Mouse (Mus musculus) brain, adult 2 months (tissue): Measurements from ENCODE around the gene Tmem125.
A peak's percentile ranks its signal among the peaks of the same experiment; 100 is the strongest.
"Not testable (repeated sequence)": the region's sequence is repeated elsewhere in the genome, so short reads cannot be mapped to it uniquely, and the experiment has no call there.

Experiments used
- DNase-seq: peaks from one replicate; pipeline ENCODE4 v3.0.0; 2011; ENCODE audit warnings: low read depth, low spot score

Gene Tmem125

DNA sequence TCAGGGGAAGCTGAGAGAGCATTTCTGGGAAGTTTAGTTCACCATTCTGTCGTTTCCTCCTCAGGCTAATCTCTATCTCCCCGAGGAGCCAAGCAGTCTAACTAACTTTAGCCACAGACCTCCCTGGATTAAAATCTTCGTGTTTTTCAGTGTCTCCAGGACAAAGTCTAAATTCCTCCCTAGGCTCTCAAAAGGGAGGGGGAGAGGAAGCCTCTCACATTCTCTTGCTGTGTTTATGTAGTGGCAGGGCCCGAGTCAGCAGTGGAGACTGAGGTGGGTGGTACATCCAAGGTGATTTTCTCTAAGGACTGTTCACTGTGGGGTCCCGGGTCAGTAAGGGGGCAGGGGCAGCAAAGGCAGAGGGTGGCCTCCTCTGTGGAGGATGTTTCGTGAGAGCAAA is 6.0 kb downstream of the Tmem125 start:
- DNase-seq, result no peak

DNA sequence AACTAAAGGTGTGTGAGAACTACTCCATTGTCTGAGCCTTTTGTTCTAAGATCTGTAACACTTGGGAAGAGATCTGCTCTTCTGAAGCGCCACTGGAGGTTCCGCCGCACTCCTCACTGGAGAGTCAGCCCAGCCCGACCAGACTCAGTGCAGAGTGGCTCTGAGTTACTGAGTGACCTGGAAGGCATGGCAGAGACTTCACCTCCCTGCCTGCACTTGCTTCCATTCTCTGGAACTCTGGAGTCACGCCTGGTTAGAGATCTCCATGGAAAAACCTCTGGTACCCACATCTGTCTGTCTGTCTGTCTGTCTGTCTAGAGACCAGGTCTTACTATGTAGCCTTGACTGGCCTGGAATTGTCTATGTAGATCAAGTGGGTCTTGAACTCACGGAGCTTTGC is 8.2 kb downstream of the Tmem125 start:
- no peak for DNase-seq

DNA sequence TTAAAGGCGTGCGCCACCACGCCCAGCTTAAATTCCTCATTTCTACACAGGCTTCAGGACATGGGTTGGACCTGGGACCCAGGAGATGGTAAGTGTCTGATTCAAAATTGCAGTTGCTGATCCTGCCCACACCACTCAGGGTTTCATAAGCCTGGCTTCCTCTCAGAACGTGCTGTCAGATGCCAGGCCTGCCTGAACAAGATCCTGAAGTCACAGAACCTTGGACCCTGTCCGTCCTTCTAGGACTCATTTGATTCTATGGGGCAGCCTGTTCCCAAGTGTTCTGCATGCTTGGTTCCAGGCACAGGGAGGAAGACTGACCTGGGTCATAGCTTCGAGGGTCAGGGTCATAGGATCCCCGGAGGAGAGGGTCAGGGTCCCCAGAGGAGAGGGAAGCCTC is 10.2 kb downstream of the Tmem125 start:
- DNase-seq, result no peak

DNA sequence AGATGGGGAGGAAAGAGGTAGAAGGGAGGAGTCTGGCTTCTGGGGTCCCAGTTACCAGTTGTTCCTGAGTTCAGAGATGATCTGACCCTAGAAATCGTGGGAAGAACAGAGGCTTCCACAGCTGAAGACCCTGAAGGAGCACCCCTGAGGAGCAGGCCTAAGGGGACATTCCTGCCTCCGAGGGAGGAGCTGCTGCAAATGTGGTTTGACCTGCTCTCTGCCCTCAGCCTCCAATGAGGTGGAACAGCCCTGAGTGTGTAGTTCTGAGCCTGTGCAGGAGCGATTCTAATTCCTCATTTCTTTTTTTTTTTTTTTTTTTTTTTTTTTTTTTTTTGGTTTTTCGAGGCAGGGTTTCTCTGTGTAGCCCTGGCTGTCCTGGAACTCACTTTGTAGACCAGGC is 10.7 kb downstream of the Tmem125 start:
- no peak for DNase-seq

DNA sequence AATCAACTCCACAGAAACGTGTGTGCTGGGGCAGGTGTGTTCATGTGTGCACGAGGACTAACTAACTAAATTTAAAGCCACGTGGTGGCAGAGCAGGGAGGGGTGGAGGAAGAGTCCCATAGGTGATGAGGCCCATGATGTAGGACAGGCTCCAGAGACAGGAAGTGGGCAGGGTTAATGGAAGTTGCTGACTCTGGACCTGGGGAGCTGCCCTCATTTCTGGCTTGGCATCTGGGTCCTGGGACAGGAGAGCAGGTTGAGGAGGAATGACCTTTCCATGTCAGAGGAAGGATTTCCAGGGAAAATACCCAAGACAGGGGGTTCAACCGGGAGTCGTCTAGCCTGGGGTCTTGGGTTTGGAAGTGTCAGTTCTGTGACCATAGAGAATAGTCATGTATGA is 11.2 kb downstream of the Tmem125 start:
- DNase-seq, result no peak

DNA sequence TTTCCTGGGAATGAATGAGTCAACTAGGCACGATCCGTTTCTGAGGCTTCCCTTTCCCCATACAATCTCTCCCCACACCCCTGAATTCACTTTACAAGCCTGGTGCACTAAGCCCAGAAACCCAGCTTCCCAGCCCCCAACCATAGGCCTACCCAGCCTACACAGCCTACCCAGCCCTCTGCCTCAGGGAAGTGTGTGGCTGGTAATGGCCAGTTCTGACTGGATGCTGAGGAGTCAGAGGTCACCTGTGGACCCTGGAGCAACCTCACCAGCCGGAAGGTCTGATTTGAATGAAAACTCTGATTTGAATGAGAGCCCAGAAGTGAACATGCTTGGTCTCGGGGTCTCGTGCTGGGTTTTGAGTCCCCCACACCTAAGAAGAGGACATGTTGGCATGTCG is 16.1 kb downstream of the Tmem125 start:
- no peak for DNase-seq

DNA sequence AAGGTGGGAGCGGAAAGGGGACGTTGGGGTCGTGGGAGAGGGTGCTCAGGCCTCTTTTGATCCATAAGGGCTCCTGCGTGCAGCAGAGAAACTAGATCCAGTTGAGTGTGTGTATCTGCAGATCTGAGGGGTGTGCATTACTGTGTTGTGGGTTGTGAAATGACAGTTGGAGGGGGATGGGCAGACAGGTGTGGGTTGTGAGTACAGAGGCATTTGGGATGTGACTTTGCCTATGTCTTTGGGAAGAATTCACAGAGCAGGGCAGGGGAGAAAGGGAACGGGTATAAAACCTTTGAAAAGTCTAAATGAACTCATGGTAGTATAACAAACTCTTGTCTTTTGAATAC is 16.5 kb downstream of the Tmem125 start:
- no peak for DNase-seq

DNA sequence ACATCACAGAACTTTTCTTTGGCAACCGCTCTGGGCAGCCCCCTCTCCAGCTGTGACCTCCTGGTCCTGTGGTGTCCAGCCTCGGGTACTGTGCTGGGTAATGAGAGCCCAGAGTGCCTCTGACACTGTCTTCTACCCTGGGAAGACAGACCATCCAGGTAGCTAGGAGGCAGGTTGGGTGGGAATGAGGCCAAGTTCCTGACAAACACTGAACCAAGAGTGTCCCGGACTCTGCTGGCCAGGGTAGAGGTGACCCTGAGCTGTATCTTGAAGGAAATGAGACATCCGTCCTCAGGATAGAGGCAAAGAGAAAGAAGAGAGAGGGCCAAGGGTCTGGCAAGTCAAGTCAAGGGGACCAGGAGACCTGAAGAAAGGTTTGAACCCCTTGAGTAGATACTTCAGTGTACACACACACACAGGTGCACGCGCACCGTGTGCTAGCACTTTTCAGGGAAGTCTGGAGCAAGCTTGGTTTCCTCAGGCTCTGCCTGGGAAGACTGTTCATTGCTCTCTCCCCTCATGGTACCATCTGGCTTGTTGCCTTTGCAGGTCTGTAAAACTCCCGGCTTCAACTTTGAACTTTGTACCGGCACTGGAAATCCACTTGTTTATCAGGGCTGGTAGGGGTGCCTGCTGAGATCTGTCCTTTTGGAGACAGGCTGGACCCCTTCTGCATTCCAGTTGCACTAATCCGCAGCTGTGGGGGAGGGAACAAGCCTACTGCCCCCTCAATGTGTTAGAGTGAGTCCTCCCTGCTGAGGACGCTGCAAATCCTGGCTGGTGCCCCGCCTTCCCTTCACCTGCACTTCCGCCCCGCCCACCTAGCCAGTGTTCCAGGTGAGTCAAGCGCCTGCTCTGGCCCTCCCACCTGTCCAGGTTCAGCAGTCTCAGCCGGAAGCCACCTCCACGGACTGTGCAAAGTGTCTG is 17.2 kb downstream of the Tmem125 start, which contains the start of gene 2610528J11Rik:
Gene 2610528J11Rik, plus strand, starts transcription at position 592 of the 927 bp plus-strand sequence.
- DNase-seq, result no peak

DNA sequence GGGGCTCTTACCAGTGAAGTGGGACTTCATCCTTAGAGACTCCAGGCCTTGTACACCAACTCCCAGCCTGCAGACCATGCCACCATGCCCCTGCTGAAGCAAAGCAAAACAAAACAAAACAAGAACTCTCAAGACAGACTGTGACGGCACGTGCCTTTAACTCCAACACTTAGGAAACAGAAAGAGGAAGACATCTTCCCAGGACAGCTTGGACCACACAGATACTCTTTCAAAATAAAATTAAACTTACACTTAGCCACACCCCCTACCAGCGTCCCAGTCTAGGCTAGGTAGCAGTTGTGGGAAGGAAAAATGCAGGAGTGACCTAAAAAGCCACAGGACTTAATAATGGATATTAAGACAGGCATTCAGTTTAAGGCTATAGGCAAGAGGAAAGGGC is 18.1 kb downstream of the Tmem125 start:
- DNase-seq, result no peak

DNA sequence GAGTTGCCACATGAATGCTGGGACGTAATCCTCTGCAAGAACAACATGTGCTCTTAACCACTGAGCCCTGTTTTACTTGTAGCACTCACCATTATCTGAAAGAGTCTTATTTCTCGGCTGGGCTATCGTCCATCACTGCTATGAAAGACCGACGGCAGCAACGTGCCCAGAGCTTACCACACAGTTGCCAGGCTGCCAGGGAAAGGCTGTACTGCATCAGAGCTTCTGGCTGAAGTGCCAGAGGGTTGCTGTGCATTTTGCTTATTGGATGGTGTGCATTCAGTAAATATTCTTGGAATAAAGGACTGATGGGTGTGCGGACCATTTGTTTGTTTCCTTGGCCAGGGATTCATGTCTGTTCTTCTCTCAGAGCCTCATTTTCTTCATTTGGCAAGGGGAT is 19.9 kb downstream of the Tmem125 start:
- DNase-seq, result peak; percentile 42

DNA sequence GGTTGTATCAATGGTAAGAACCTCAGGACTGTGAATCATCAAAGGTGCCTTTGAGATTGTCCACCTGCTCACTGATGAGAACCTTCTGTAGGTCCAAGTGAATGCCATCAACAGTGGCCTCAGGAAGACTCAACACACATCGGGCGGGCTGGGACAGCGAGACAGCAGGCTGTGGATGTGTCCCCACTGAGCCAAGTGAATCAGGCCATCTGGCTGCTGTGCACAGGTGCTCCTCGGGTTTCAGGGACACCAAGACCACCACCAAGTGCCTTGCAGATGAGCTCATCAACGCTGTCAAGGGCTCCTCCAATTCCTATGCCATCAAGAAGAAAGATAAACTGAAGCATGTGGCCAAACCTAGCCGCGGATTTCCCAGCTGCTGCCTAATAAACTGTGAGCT is 21.6 kb downstream of the Tmem125 start:
- DNase-seq, result no peak

DNA sequence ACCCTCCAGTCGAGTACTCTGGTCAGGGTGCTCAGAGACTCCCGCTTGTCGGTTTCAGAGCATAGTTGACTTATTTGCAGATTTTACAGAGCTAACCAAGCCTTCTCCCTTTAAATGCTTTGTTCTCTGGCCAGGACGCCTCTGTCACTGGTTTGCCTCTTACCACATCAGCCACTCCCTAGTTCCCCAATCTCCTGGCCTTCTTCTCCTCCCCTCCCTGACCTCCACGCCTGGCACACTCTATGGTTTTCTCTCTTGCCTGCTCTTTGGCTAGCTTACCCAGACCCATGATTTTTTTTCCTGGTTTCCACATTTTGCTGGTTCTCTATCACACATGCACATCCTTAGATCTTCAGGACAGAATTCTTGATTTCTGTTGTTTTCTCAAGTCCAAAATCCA is 25.6 kb downstream of the Tmem125 start:
- no peak for DNase-seq

DNA sequence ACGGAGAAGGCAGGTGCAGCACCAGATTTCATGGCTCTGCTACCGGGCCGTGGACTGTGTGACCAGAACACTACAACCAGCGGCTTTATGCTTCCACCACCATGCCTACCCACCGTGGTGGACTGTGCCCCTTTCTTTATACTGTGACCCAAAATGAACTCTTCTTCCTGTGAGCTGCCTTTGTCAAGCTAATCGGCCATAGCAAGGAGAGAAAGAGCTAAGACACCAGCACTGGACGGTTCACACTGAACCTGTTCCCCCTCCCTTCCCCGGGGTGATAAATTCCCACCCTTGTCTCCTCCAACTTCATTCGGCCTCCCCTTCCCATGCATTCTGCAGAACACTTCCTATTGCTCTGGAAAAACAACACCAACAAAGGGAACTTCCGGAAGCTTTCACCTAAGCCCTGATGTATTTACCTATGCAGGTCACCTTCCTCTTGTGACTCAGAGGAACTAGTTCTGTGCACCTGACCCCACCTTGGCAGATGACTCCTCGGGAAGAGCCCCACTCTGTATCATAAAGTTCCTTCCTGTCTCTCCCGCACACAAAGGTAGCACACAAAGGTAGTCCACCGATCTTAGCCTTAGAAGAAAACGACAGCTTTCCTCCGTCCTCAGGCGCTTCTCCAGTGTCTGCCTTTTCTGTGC is 26.2 kb downstream of the Tmem125 start:
- DNase-seq, result no peak

DNA sequence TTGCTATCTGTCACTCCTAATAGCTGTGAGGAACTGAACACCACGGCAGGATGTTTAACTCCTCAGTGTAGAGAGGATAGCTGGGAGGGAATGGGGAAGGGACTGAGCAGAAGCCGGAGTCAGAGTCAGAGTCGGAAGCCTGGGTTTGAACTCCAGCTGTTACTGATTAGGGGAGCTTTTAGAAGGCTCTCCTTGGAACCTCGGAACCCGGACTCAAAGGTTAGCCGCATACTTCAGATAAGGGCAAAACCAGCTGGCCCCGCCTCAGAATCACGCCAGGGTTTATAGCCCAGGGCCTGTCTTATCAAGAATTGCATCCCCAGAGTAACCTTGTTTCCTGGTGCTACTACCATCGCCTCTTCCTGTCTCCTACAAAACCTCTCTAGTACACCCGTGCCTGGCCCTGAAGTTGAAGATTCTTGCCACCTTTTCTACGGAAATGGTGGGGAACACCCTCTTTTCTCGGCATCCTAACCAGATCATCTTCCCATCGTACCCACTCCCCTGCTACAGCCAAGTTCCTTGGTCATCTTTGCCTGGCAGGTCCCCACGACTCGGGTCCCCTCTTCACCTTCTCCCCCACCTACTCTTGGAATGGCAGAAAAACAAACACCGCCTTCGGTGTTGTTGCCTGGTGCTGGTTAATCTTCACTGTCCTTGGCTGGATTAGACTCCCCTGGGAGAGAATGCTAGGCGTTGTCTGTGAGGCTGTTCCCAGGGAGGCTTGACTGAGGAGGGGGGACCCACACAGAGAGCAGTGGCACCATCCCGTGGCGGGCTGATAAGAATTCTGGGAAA is 26.9 kb downstream of the Tmem125 start:
- DNase-seq, result peak; percentile 19

DNA sequence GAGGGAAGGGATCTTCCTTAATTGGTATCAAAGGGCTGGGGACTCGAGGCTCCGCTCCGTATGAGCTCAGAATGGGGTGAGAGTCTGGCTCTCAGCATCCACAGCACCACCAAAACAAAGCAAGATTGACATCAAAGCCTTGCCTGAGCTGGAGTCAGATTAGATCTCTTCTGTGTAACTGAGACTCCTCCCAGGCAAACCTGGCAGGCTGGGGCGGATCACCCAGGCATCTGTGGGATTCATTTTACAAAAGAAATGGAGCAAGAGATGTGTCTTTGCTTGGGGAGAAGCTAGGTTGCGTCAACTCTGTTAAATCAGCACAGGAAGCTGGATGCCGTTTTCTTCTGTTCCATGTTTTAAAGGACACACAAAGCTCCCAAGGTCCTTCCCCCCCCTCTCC is 34.8 kb downstream of the Tmem125 start:
- peak; percentile 29 for DNase-seq

DNA sequence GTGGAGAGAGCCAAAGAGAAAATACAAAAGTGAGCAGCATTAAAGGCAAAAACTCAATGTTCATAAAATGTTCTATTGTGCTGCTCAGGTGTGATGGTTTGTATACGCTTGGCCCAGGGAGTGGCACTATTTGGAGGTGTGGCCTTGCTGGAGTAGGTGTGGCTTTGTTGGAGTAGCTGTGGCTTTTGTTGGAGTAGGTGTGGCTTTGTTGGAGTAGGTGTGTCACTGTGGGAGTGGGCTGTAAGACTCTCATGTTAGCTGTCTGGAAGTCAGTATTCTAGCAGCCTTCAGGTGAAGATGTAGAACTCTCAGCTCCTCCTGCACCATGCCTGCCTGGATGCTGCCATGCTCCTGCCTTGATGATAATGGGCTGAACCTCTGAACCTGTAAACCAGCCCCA is 36.7 kb downstream of the Tmem125 start:
- DNase-seq, result not testable (repeated sequence)

DNA sequence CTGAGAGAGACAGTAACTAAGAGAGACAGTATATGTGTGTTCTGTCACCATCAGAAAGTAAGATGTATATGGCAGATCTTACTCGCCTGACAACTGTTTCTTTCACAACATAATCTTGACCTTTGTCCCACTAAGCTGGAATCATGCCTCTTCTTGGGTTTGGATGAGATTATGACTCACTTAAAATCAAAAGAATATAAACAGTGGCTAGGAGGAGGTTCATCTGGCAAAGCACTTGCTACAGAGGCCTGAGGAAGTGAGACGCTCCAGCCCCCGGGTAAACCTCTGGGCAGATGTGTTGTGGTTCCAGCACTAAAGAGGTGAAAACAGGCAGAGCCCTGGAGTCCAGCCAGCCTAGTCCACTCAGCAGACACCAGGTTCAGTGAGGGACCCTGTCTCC is 38.3 kb downstream of the Tmem125 start:
- DNase-seq, result no peak

DNA sequence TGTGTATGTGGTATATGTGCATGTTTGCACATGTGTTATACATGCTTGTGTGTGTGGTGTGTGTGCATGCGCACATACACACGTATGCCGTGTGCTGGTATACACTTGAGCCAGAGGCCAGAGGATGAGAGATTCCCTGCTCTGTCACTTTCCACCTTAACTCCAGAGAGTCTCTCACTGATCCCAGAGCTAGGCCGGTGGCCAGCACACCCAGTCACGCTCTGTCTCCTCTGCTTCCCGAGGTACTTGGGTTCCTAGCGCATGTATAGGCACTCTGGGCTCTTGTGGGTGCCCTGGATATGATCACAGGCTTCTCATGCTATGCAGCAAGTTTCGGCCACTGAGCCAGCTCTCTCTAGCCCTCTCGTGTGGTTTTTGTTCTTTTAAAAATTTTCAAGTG is 43.1 kb downstream of the Tmem125 start:
- DNase-seq, result no peak

DNA sequence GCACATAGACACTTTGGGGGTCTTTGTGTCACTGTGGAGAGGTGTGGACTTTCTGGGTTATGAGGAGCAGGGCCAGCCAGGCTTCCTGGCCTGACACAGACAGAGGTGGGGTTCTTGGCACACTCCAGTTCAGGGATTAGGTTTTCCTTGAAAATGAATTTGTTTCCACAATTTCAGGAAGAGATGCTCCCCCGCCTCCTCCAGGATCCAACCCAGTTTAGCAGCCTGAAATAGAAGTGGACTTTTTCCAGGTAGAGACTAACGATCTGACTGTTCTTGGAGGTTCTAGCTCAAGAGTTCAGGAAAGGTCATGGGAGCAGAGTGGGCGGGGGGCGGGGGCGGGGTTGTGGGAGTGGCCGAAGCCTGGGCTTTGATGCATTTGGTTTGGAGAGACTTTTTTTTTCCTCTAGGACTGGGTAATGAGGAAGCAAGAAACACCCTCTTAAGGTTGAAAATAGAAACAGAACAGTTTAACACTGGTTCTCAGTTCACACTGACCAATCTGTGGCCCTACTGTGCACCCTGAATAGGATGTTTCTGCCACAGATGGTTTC is 43.6 kb downstream of the Tmem125 start:
- DNase-seq, result peak; percentile 59
